Mouse (Mus musculus): ENCODE measurements around the gene Dll4.

Dll4 gene

GRCm38 (mm10) chr2:119334964-119335525 is 9.5 kb downstream of the Dll4 start:
- DNase-seq (ENCODE audit: low read depth, low spot score) = no peak

- no peak for DNase-seq (ENCODE audit: low read depth, low spot score)
Observed at GRCm38 (mm10) chr2:119335535-119335934, 10.0 kb downstream of the Dll4 start.

GRCm38 (mm10) chr2:119336002-119336401 is 10.4 kb downstream of the Dll4 start:
- no peak for DNase-seq (ENCODE audit: low read depth, low spot score)

GRCm38 (mm10) chr2:119336470-119336869 is 10.9 kb downstream of the Dll4 start:
- no peak for DNase-seq (ENCODE audit: low read depth, low spot score)

GRCm38 (mm10) chr2:119337425-119338265 is 12.1 kb downstream of the Dll4 start:
- peak; percentile 71 for DNase-seq (ENCODE audit: low read depth, low spot score)

- DNase-seq (ENCODE audit: low read depth, low spot score) = no peak
Observed at GRCm38 (mm10) chr2:119344537-119345138, 19.1 kb downstream of the Dll4 start.

GRCm38 (mm10) chr2:119350555-119351486 is 25.2 kb downstream of the Dll4 start, which contains the start of gene Chac1:
Gene Chac1 (plus strand): TSS chr2:119351229.
- peak; percentile 48 for DNase-seq (ENCODE audit: low read depth, low spot score)

GRCm38 (mm10) chr2:119353707-119354106 is 28.1 kb downstream of the Dll4 start:
- DNase-seq (ENCODE audit: low read depth, low spot score) = no peak

- DNase-seq (ENCODE audit: low read depth, low spot score) = no peak
Observed at GRCm38 (mm10) chr2:119355089-119355488, 29.5 kb downstream of the Dll4 start.

- DNase-seq (ENCODE audit: low read depth, low spot score) = no peak
Observed at GRCm38 (mm10) chr2:119355651-119356050, 30.1 kb downstream of the Dll4 start.

GRCm38 (mm10) chr2:119356310-119356709 is 30.7 kb downstream of the Dll4 start:
- no peak for DNase-seq (ENCODE audit: low read depth, low spot score)

GRCm38 (mm10) chr2:119356805-119357204 is 31.2 kb downstream of the Dll4 start:
- no peak for DNase-seq (ENCODE audit: low read depth, low spot score)

GRCm38 (mm10) chr2:119358249-119358648 is 32.7 kb downstream of the Dll4 start:
- no peak for DNase-seq (ENCODE audit: low read depth, low spot score)

GRCm38 (mm10) chr2:119359721-119360291 is 34.2 kb downstream of the Dll4 start:
- DNase-seq (ENCODE audit: low read depth, low spot score) = no peak

- no peak for DNase-seq (ENCODE audit: low read depth, low spot score)
Observed at GRCm38 (mm10) chr2:119364969-119365368, 39.4 kb downstream of the Dll4 start.

GRCm38 (mm10) chr2:119367346-119367745 is 41.8 kb downstream of the Dll4 start:
- no peak for DNase-seq (ENCODE audit: low read depth, low spot score)

- DNase-seq (ENCODE audit: low read depth, low spot score) = no peak
Observed at GRCm38 (mm10) chr2:119370116-119370515, 44.5 kb downstream of the Dll4 start.

- DNase-seq (ENCODE audit: low read depth, low spot score) = no peak
Observed at GRCm38 (mm10) chr2:119377286-119377685, 51.7 kb downstream of the Dll4 start.

GRCm38 (mm10) chr2:119377826-119378225 is 52.2 kb downstream of the Dll4 start:
- DNase-seq (ENCODE audit: low read depth, low spot score) = no peak

GRCm38 (mm10) chr2:119379455-119379854 is 53.9 kb downstream of the Dll4 start:
- no peak for DNase-seq (ENCODE audit: low read depth, low spot score)

Data from retina, postnatal 7 days (tissue).